Mouse (Mus musculus): ENCODE data around the gene Trim56. TPM values are rescaled to one million over a fixed set of nuclear protein-coding genes. Genes with fewer than 3 reads are reported as not detected.
A peak's percentile ranks its signal among the peaks of the same experiment; 100 is the strongest.

Gene Trim56
- polyA plus RNA-seq, 1 experiment: 5.9 TPM

- peaks cover 4% of the 10 kb centered on the region for H3K79me2 ChIP-seq (ENCODE audit: control insufficient read depth, insufficient read depth)
- peaks cover 3% of the 10 kb centered on the region for H3K36me3 ChIP-seq (ENCODE audit: control insufficient read depth, insufficient read depth)
- H3ac ChIP-seq (ENCODE audit: control insufficient read depth, insufficient read length): no peak overlapping the region
- no peak overlapping the region for H3K4me3 ChIP-seq
- H3K4me2 ChIP-seq (ENCODE audit: low read depth): no peak overlapping the region
- H3K27me3 ChIP-seq (ENCODE audit: control insufficient read depth, insufficient read depth, insufficient read length): no peaks in the 10 kb centered on the region
- TF ChIP-seq REST (IDR thresholded peaks at IDR 0.05; ENCODE audit: insufficient read depth, insufficient read length) (no peak), POLR2A (IDR thresholded peaks at IDR 0.05; ENCODE audit: insufficient read length, low read depth) (peak; percentile 33), POLR2AphosphoS2 (IDR thresholded peaks at IDR 0.05; ENCODE audit: insufficient read length, low read depth) (peak; percentile 83)
These were observed 5.9 kb downstream of the Trim56 start for GRCm38 (mm10) chr5:137109941-137110593.

GRCm38 (mm10) chr5:137108111-137108510, 7.9 kb downstream of the Trim56 start:
- Histone ChIP-seq H3K27me3 (ENCODE audit: control insufficient read depth, insufficient read depth, insufficient read length) (no peaks in the 10 kb centered on the region), H3K79me2 (ENCODE audit: control insufficient read depth, insufficient read depth) (no peaks in the 10 kb centered on the region), H3K4me3 (no peak overlapping the region), H3K4me2 (ENCODE audit: low read depth) (no peak overlapping the region), H3K36me3 (ENCODE audit: control insufficient read depth, insufficient read depth) (peaks cover 1% of the 10 kb centered on the region), H3ac (ENCODE audit: control insufficient read depth, insufficient read length) (no peak overlapping the region)
- TF ChIP-seq REST (IDR thresholded peaks at IDR 0.05; ENCODE audit: insufficient read depth, insufficient read length) (no peak), E2F4 (IDR thresholded peaks at IDR 0.05; ENCODE audit: insufficient read depth) (no peak), MYOD1 (IDR thresholded peaks at IDR 0.05; ENCODE audit: control insufficient read depth in 1 of 3, insufficient read length in 2 of 3, low read depth in 2 of 3) (no peak), MYOG (IDR thresholded peaks at IDR 0.05; ENCODE audit: control insufficient read depth in 1 of 3, insufficient read depth in 1 of 3, insufficient read length in 2 of 3, low read depth in 2 of 3) (no peak), POLR2AphosphoS2 (IDR thresholded peaks at IDR 0.05; ENCODE audit: insufficient read length, low read depth) (no peak), POLR2A (IDR thresholded peaks at IDR 0.05; ENCODE audit: insufficient read length, low read depth) (no peak), USF1 (IDR thresholded peaks at IDR 0.05; ENCODE audit: low read depth) (no peak), TCF12 (IDR thresholded peaks at IDR 0.05; ENCODE audit: insufficient read depth, poor library complexity, severe bottlenecking) (no peak), MAX (IDR thresholded peaks at IDR 0.05; ENCODE audit: low read depth) (no peak)

GRCm38 (mm10) chr5:137107670-137108069, 8.3 kb downstream of the Trim56 start:
- TF ChIP-seq POLR2A (IDR thresholded peaks at IDR 0.05; ENCODE audit: insufficient read length, low read depth): no peak
- TF ChIP-seq E2F4 (IDR thresholded peaks at IDR 0.05; ENCODE audit: insufficient read depth): no peak
- TF ChIP-seq MYOG (IDR thresholded peaks at IDR 0.05; ENCODE audit: control insufficient read depth in 1 of 3, insufficient read depth in 1 of 3, insufficient read length in 2 of 3, low read depth in 2 of 3): no peak
- no peak for TF ChIP-seq SRF (IDR thresholded peaks at IDR 0.05; ENCODE audit: control insufficient read depth, insufficient read length, low read depth)
- peak; percentile 82 for TF ChIP-seq CEBPB (IDR thresholded peaks at IDR 0.05; ENCODE audit: insufficient read depth, poor library complexity, severe bottlenecking)
- TF ChIP-seq POLR2AphosphoS2 (IDR thresholded peaks at IDR 0.05; ENCODE audit: insufficient read length, low read depth): peak; percentile 39
- TF ChIP-seq TCF12 (IDR thresholded peaks at IDR 0.05; ENCODE audit: insufficient read depth, poor library complexity, severe bottlenecking): no peak
- no peak for TF ChIP-seq USF1 (IDR thresholded peaks at IDR 0.05; ENCODE audit: low read depth)
- no peak for TF ChIP-seq REST (IDR thresholded peaks at IDR 0.05; ENCODE audit: insufficient read depth, insufficient read length)
- Histone ChIP-seq H3K4me3 (no peak overlapping the region), H3ac (ENCODE audit: control insufficient read depth, insufficient read length) (no peak overlapping the region), H3K27me3 (ENCODE audit: control insufficient read depth, insufficient read depth, insufficient read length) (no peaks in the 10 kb centered on the region), H3K4me2 (ENCODE audit: low read depth) (no peak overlapping the region), H3K36me3 (ENCODE audit: control insufficient read depth, insufficient read depth) (no peaks in the 10 kb centered on the region), H3K79me2 (ENCODE audit: control insufficient read depth, insufficient read depth) (no peaks in the 10 kb centered on the region)

GRCm38 (mm10) chr5:137107024-137107423, 9.0 kb downstream of the Trim56 start:
- Histone ChIP-seq H3ac (ENCODE audit: control insufficient read depth, insufficient read length) (no peak overlapping the region), H3K27me3 (ENCODE audit: control insufficient read depth, insufficient read depth, insufficient read length) (no peaks in the 10 kb centered on the region)
- no peak for TF ChIP-seq POLR2A (IDR thresholded peaks at IDR 0.05; ENCODE audit: insufficient read length, low read depth)
- no peak for TF ChIP-seq TCF3 (IDR thresholded peaks at IDR 0.05; ENCODE audit: insufficient read length, low read depth)
- TF ChIP-seq MAX (IDR thresholded peaks at IDR 0.05; ENCODE audit: low read depth): no peak
- no peak for TF ChIP-seq MYOD1 (IDR thresholded peaks at IDR 0.05; ENCODE audit: control insufficient read depth in 1 of 3, insufficient read length in 2 of 3, low read depth in 2 of 3)
- no peak for TF ChIP-seq SRF (IDR thresholded peaks at IDR 0.05; ENCODE audit: control insufficient read depth, insufficient read length, low read depth)
- TF ChIP-seq POLR2AphosphoS2 (IDR thresholded peaks at IDR 0.05; ENCODE audit: insufficient read length, low read depth): no peak
- no peak for TF ChIP-seq CEBPB (IDR thresholded peaks at IDR 0.05; ENCODE audit: insufficient read depth, poor library complexity, severe bottlenecking)
- TF ChIP-seq MYOG (IDR thresholded peaks at IDR 0.05; ENCODE audit: control insufficient read depth in 1 of 3, insufficient read depth in 1 of 3, insufficient read length in 2 of 3, low read depth in 2 of 3): no peak
- TF ChIP-seq USF1 (IDR thresholded peaks at IDR 0.05; ENCODE audit: low read depth): no peak
- TF ChIP-seq TCF12 (IDR thresholded peaks at IDR 0.05; ENCODE audit: insufficient read depth, poor library complexity, severe bottlenecking): no peak
- TF ChIP-seq E2F4 (IDR thresholded peaks at IDR 0.05; ENCODE audit: insufficient read depth): no peak
- TF ChIP-seq REST (IDR thresholded peaks at IDR 0.05; ENCODE audit: insufficient read depth, insufficient read length): no peak

GRCm38 (mm10) chr5:137106434-137106833, 9.6 kb downstream of the Trim56 start:
- H3K79me2 ChIP-seq (ENCODE audit: control insufficient read depth, insufficient read depth): no peaks in the 10 kb centered on the region
- H3K27me3 ChIP-seq (ENCODE audit: control insufficient read depth, insufficient read depth, insufficient read length): no peaks in the 10 kb centered on the region
- peak overlapping the region; percentile 92 for H3K4me2 ChIP-seq (ENCODE audit: low read depth)
- TF ChIP-seq CEBPB (IDR thresholded peaks at IDR 0.05; ENCODE audit: insufficient read depth, poor library complexity, severe bottlenecking) (no peak), TCF12 (IDR thresholded peaks at IDR 0.05; ENCODE audit: insufficient read depth, poor library complexity, severe bottlenecking) (no peak), E2F4 (IDR thresholded peaks at IDR 0.05; ENCODE audit: insufficient read depth) (no peak), TCF3 (IDR thresholded peaks at IDR 0.05; ENCODE audit: insufficient read length, low read depth) (no peak), MYOG (IDR thresholded peaks at IDR 0.05; ENCODE audit: control insufficient read depth in 1 of 3, insufficient read depth in 1 of 3, insufficient read length in 2 of 3, low read depth in 2 of 3) (peak in 1 of 3 experiments; percentile 38), POLR2AphosphoS2 (IDR thresholded peaks at IDR 0.05; ENCODE audit: insufficient read length, low read depth) (no peak), USF1 (IDR thresholded peaks at IDR 0.05; ENCODE audit: low read depth) (no peak), POLR2A (IDR thresholded peaks at IDR 0.05; ENCODE audit: insufficient read length, low read depth) (no peak), MYOD1 (IDR thresholded peaks at IDR 0.05; ENCODE audit: control insufficient read depth in 1 of 3, insufficient read length in 2 of 3, low read depth in 2 of 3) (peak in 1 of 3 experiments; percentile 19), SRF (IDR thresholded peaks at IDR 0.05; ENCODE audit: control insufficient read depth, insufficient read length, low read depth) (no peak)
- no peak overlapping the region for H3K4me3 ChIP-seq
- no peaks in the 10 kb centered on the region for H3K36me3 ChIP-seq (ENCODE audit: control insufficient read depth, insufficient read depth)
- no peak overlapping the region for H3ac ChIP-seq (ENCODE audit: control insufficient read depth, insufficient read length)

More at GRCm38 (mm10) chr5:137107024-137107423, 9.0 kb downstream of the Trim56 start:
- Histone ChIP-seq H3K4me2 (ENCODE audit: low read depth) (peak overlapping the region; percentile 92), H3K79me2 (ENCODE audit: control insufficient read depth, insufficient read depth) (no peaks in the 10 kb centered on the region), H3K36me3 (ENCODE audit: control insufficient read depth, insufficient read depth) (no peaks in the 10 kb centered on the region), H3K4me3 (no peak overlapping the region)
